Mouse (Mus musculus) kidney, postnatal 14 days (tissue): ENCODE measurements around the gene Auts2.

Source experiments
- DNase-seq: peaks from one replicate; pipeline ENCODE4 v3.0.0; 2022; ENCODE audit warnings: mixed read lengths

Gene Auts2

DNA sequence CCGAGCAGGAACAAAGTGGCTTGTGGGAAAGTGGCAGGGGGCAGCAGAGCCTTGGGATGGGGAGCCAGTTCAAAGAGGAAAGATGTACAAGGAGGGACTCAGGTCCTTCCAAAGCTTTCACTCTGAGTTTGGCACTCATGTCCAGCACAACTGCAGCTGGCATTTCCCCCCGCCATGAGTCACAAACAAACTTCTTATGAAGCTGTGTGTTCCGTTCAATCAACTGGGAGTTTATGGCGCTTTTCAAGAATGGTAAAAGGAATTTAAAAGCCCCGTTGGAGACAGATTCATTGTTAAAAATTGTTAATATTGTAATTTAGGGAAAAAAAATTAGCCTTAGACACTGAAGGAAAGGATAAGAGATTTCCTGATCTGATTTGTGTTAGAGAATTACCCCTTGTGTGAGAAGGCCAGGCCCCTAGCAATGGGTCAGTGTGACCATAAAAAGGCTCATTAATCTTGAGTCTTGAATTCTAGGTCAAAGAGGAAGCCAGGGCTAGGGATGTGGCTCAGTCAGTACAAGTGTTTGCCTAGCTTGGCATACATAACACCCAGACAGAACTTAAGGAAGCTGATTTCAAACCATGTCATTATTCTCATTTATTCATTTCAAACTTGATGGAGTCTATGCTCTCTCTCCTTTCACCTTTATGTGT lies 831.5 kb downstream of the Auts2 start:
- peak; percentile 8 for DNase-seq

GRCm38 (mm10) chr5:131710735-131711473 lies 832.2 kb downstream of the Auts2 start:
- DNase-seq = no peak

- no peak for DNase-seq
Observed at GRCm38 (mm10) chr5:131707471-131707870, 835.7 kb downstream of the Auts2 start.

DNA sequence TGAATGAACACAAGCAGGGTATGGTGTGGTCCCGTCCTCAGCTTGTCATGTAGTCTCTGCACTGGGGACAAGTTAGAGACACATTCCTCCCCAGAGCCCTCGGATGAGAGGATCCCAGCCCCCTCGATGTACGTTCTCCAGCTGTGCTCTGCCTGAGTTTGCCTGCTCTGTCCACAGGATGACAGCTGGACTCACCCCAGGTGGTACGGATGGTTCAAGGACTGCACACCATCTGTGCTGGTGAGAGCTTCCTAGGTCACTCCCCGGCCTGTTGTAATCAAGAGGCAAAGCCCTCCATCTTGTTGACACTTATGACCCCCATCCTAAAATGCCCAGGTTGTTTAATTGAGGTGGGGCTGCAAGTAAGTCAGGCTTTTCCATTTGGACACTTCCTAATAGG lies 839.4 kb downstream of the Auts2 start:
- no peak for DNase-seq

GRCm38 (mm10) chr5:131702840-131703392 lies 840.2 kb downstream of the Auts2 start:
- DNase-seq = no peak

GRCm38 (mm10) chr5:131698900-131699299 lies 844.2 kb downstream of the Auts2 start:
- no peak for DNase-seq

DNA sequence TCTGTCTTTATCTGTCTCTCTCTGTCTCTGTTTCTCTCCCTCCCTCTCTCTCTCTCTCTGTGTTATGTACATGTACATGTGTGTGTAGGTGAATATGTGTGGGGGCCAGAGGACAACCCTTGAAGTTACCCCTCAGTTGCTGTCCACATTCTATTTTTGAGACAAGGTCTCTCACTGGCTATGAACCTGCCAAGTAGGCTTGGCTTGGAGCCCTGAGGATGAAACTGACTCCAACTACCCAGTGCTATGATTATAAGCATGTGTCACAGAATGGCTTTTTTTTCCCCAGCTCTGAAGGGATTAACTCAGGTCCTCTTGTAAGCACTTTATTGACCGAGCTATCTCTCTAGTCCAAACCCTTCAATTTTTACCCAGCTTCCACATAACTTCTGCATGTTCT lies 852.4 kb downstream of the Auts2 start:
- DNase-seq = no peak

DNA sequence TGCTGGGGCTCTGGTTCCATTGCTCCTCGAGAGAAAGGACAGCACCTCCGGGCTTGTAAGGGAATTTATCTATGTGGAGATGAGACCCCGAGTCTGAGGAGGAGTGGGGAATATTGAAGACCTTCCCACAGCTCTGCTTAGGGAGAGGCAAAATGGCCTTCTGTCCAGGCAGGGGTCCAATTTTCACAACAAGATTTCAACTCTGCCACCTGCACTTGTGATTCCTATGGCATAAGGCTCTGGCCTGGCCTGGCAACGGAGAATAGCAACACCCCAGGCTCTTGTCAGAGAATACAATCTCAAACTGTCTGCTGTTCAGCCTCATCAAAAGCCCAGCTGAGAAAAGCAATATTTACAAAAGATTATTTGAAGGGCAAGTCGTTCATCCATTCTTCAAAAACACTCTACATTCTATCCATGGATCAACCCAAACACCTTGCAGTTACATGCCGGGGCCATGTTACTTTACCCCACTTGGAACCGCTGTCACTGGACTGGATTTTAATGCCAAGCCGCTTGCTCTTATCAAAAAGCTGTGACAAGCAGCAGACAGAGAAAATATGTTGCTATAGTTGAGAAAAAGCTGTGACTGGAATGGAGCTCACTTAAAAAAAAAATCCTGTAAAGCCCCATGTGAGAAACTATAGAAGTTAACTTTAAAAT lies 856.1 kb downstream of the Auts2 start:
- no peak for DNase-seq

DNA sequence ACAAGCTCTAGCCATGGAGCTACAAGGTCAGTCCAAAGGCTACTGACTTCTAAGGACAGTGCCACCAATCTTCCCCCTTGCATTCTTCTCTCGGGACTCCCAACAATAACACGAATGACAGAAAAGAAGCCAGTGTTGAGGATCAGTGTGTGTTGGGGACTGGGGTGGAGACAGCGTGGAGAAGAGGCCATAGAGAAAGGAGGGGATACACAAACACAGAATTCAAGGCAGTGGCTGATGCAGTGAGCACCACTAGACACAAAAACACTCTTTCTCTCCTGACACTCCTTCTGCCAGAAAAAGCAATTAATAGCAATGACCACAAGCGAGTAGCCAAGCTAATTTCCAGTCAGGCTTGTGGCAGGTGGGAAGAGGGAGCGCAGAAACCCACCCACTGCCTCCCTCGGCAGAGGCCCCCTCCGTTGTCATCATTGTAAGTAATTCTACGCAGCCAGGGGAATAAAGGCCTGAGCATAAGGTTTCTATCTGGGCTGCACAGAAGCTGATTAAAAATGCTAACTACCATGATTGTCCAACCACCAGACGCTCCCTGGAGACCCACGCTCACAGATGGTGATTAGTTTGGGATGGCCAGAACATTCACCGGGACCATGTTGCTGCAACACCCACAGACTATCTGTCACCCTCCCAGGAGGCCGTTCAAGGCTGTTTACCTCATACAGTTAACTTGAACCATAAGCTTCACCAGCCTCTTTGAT lies 862.9 kb downstream of the Auts2 start:
- no peak for DNase-seq

DNA sequence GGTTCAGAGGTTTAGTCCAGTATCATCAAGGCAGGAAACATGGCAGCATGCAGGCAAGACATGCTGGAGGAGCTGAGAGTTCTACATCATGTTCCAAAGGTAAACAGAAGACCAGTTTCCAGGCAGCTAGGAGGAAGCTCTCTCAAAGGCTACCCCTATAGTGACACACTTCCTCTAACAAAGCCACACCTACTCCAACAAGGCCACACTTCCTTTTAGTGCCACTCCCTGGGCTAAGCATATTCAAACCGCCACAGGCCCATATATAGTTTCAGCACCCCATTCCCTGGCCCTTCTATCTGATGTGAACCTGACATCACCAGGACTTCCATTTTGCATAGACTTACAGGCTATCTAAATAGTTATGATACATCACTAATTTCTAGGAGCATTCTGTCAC lies 863.6 kb downstream of the Auts2 start:
- no peak for DNase-seq

GRCm38 (mm10) chr5:131677518-131677917 lies 865.6 kb downstream of the Auts2 start:
- no peak for DNase-seq

DNA sequence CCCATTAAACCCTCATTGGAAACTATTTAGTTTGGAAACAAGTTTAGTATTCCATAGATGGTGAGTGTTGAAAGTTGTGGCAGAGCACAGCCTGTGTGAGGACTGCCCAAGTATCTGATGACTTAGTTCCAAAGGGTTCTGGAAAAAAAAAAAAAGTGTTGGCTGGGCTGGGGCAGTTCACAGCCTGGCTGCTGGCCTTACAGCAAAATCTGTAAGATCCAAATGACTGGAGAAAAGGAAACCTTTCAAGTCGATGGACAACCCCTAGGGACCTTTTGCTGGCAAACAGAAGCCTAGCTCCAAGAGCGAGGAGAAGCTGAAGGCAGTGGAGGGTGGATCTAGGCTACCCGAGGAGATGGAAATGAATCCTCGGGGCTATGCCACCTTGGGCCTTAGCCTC lies 869.4 kb downstream of the Auts2 start:
- DNase-seq = no peak

DNA sequence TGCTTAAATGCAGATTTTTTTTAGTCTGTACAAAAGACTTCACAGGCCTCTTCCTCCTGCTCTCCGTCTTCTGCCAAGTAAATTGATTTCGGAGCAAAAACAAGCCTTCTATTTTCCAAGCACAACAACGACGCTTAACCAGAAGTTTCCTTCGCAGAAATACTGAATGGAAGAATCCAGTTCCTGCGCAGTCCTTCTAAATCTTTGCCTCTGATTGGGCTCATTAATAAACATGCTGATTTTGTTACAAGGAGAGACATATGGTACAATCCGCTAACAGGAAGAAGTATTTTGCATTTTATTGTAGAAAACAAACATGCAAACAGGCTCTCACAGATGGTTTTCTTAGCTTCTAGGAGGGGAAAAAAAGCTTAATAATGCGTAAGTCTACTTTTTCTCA lies 878.1 kb downstream of the Auts2 start:
- DNase-seq = no peak

- DNase-seq = no peak
Observed at GRCm38 (mm10) chr5:131664657-131665056, 878.5 kb downstream of the Auts2 start.

- DNase-seq = no peak
Observed at GRCm38 (mm10) chr5:131662657-131663056, 880.5 kb downstream of the Auts2 start.

GRCm38 (mm10) chr5:131658822-131659515 lies 884.2 kb downstream of the Auts2 start:
- DNase-seq = no peak

GRCm38 (mm10) chr5:131654206-131654605 lies 888.9 kb downstream of the Auts2 start:
- no peak for DNase-seq

GRCm38 (mm10) chr5:131650381-131650891 lies 892.7 kb downstream of the Auts2 start:
- DNase-seq = peak; percentile 56

DNA sequence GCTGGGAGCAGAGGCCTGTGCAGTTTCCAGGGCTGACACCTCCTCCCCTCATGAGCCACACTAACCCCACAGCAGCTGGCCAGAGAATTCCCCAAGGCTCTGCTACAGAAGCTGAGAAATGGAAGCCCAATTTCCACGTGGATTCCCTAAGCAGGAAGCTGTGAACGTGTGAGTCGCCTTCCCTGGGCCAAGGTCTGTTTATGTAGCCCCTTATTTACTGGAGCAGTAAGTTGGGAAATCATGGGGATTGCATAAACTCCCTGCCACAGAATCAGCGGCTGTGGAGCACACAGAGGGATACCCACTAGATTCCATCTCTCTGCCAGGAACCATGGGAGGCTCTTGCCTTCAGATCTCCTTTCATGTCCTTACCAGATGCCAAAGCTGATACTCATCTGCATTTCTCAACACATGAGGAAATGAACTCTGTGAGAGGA lies 895.4 kb downstream of the Auts2 start:
- DNase-seq = peak; percentile 45

- no peak for DNase-seq
Observed at GRCm38 (mm10) chr5:131647104-131647682, 896.0 kb downstream of the Auts2 start.

DNA sequence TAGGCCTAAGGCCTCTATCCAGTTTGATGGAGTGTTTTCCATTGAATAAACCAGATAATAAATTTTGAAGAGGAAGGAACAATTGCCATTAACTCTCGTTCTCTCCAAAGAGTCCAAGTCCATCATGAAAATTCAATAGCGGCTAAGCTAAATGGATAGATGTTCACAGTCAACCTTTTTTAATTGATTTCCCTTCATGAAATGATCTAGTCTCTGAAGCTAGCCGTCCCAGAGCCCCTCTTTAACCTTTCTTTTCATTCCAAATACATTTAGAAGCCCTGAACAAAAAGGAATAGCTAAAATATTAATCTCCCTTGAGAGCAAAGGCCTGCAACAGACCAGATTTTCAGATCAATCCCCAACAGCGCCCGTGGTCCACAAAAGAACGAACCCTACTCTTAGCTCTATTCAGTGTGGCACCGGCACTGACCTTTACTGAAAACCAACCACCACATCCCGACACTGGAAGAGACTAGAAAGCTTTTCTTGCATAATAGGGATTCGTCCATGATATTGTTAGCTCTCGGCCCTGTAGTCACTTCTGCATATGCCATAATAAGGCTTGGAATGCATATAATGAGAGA lies 896.9 kb downstream of the Auts2 start:
- no peak for DNase-seq
